ENCODE assay signal across 14 mouse cellular contexts in the genomic region with DNA sequence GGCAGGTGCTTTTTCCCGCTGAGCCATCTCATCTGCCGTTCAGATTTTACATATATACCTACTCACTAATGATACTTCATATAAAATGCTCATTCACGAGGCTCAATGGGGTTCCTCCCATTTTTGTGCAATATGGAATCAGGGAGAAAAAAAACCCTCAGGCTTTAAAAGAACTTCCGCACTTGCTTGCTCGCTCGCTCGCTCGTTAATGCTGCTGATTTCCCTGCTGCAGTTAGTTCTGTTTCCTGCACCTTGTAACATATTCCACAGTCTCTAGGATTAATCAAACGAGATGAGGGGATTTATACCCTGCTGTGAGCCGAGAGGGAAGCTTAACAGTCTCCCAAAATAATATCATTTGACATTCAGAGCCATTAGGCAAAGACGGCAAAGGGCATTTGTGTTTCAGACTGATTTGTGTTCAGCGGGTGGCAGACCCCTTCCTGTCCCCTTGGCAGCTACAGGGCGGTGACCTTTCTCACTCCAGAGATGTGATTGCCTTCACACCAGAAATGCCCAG.
DNase-seq lines count a peak whose midpoint lies in the region; ATAC-seq lines count a peak whose summit lies in the region.
"Had no signal": no experiment of that assay in that cellular context is flagged by ENCODE, and none has a peak within 500 bp of the region (broad histone marks: within the 10 kb centered on the region; RNA-seq: fewer than 3 reads in every experiment).

No protein-coding gene starts in this region.

- H3K4me3 ChIP-seq in heart, embryonic 13.5 days, result no peak overlapping the region
- H3K4me3 ChIP-seq in forebrain, embryonic 10.5 days, result peak overlapping the region; percentile 33
- H3K4me3 ChIP-seq in hindbrain, embryonic 15.5 days, result no peak overlapping the region
- 0 out of 2 replicates have a peak overlapping the region, but pooled peaks have one; percentile 9 for H3K4me3 ChIP-seq in midbrain, embryonic 13.5 days (replicated peaks)
- H3K4me3 ChIP-seq: heart, embryonic 15.5 days; liver, embryonic 12.5 days had no signal

- H3K4me1 ChIP-seq in heart, embryonic 13.5 days, result peaks cover 31% of the 10 kb centered on the region
- H3K4me1 ChIP-seq in forebrain, embryonic 10.5 days, result peaks cover 27% of the 10 kb centered on the region
- H3K4me1 ChIP-seq in hindbrain, embryonic 15.5 days (replicated peaks), result peaks cover 21% of the 10 kb centered on the region
- H3K4me1 ChIP-seq in midbrain, embryonic 13.5 days (replicated peaks), result peaks cover 23% of the 10 kb centered on the region
- H3K4me1 ChIP-seq: liver, embryonic 12.5 days had no signal

- no peak for ATAC-seq in heart, embryonic 13.5 days (ENCODE audit: extremely low read depth, insufficient number of reproducible peaks, low FRiP score, low TSS enrichment)
- ATAC-seq in hindbrain, embryonic 15.5 days (ENCODE audit: low FRiP score, low read depth), result 0 out of 2 replicates have a peak, but pooled peaks have one; percentile 28
- ATAC-seq in midbrain, embryonic 13.5 days, result no peak
- ATAC-seq: liver, embryonic 12.5 days had no signal

- H3K27me3 ChIP-seq in heart, embryonic 13.5 days (replicated peaks), result no peaks in the 10 kb centered on the region
- no peaks in the 10 kb centered on the region for H3K27me3 ChIP-seq in forebrain, embryonic 10.5 days (ENCODE audit: poor library complexity, severe bottlenecking)
- no peaks in the 10 kb centered on the region for H3K27me3 ChIP-seq in hindbrain, embryonic 15.5 days
- H3K27me3 ChIP-seq in midbrain, embryonic 13.5 days, result no peaks in the 10 kb centered on the region; the same call in 1 of the 2 replicates
- H3K27me3 ChIP-seq: heart, embryonic 15.5 days; liver, embryonic 12.5 days had no signal

- intact Hi-C loops in heart, postnatal 36 days (cut with DNase I), result no loop called here

- H3K4me2 ChIP-seq in heart, embryonic 13.5 days, result no peak overlapping the region
- H3K4me2 ChIP-seq in hindbrain, embryonic 15.5 days, result peak overlapping the region; percentile 7; the same call in 1 of the 2 replicates
- H3K4me2 ChIP-seq in midbrain, embryonic 13.5 days (replicated peaks), result peak overlapping the region; percentile 40
- H3K4me2 ChIP-seq: heart, embryonic 15.5 days; liver, embryonic 12.5 days had no signal

- DNase-seq in heart, postnatal 36 days, result no peak
- DNase-seq in forebrain, embryonic 10.5 days (ENCODE audit: extremely low spot score, low spot score), result peak; percentile 26
- DNase-seq in gastrocnemius, postnatal 10 days, result no peak
- no peak for DNase-seq in Muller cell, postnatal 12 days (ENCODE audit: inconsistent ontology term)
- DNase-seq in frontal cortex, postnatal 25 days (ENCODE audit: low spot score in 2 of 2), result no peak
- DNase-seq: cerebellum, postnatal 36 days; gastrocnemius, postnatal 25 days; kidney, adult 2 months; layer of hippocampus, postnatal 36 days had no signal

- H3K9me3 ChIP-seq in heart, embryonic 13.5 days, result no peaks in the 10 kb centered on the region
- H3K9me3 ChIP-seq in forebrain, embryonic 10.5 days, result no peaks in the 10 kb centered on the region
- H3K9me3 ChIP-seq in hindbrain, embryonic 15.5 days, result no peaks in the 10 kb centered on the region
- no peaks in the 10 kb centered on the region for H3K9me3 ChIP-seq in midbrain, embryonic 13.5 days
- H3K9me3 ChIP-seq: heart, embryonic 15.5 days had no signal

- H3K36me3 ChIP-seq in heart, embryonic 13.5 days, result no peaks in the 10 kb centered on the region
- H3K36me3 ChIP-seq in forebrain, embryonic 10.5 days (replicated peaks), result no peaks in the 10 kb centered on the region
- no peaks in the 10 kb centered on the region for H3K36me3 ChIP-seq in hindbrain, embryonic 15.5 days
- H3K36me3 ChIP-seq in midbrain, embryonic 13.5 days, result no peaks in the 10 kb centered on the region
- H3K36me3 ChIP-seq: heart, embryonic 15.5 days; liver, embryonic 12.5 days had no signal

- no peak overlapping the region for H3K9ac ChIP-seq in heart, embryonic 13.5 days
- H3K9ac ChIP-seq in hindbrain, embryonic 15.5 days, result 0 out of 2 replicates have a peak overlapping the region, but pooled peaks have one; percentile 10
- H3K9ac ChIP-seq in midbrain, embryonic 13.5 days (replicated peaks), result peak overlapping the region; percentile 23; the same call in 1 of the 2 replicates
- H3K9ac ChIP-seq: heart, embryonic 15.5 days; liver, embryonic 12.5 days had no signal

- 0 out of 2 replicates have a peak overlapping the region, but pooled peaks have one; percentile 12 for H3K27ac ChIP-seq in heart, embryonic 13.5 days (replicated peaks)
- H3K27ac ChIP-seq in forebrain, embryonic 10.5 days, result 0 out of 2 replicates have a peak overlapping the region, but pooled peaks have one; percentile 3
- H3K27ac ChIP-seq in hindbrain, embryonic 15.5 days (replicated peaks), result peak overlapping the region; percentile 52
- peak overlapping the region; percentile 64 for H3K27ac ChIP-seq in midbrain, embryonic 13.5 days
- H3K27ac ChIP-seq: heart, embryonic 15.5 days; liver, embryonic 12.5 days had no signal

- WGBS in heart, embryonic 13.5 days, result 57% methylated on average over 13 of the region's 13 CpGs
- WGBS in forebrain, embryonic 10.5 days, result 27% methylated on average over 13 of the region's 13 CpGs
- 27% methylated on average over 13 of the region's 13 CpGs for WGBS in hindbrain, embryonic 15.5 days
- 22% methylated on average over 13 of the region's 13 CpGs for WGBS in midbrain, embryonic 13.5 days

Comparison
In these comparisons a context has a peak if more than half of its experiments do, and no peak if none do; other contexts are left out.
1. H3K27ac ChIP-seq: peak in every context shown above with its lines; median percentile 64 in midbrain, embryonic 13.5 days; 52 in hindbrain, embryonic 15.5 days; 12 in heart, embryonic 13.5 days; 3 in forebrain, embryonic 10.5 days.
2. H3K4me3 ChIP-seq: peak in forebrain, embryonic 10.5 days (single experiment) and midbrain, embryonic 13.5 days (single experiment); none in heart, embryonic 13.5 days (single experiment) and hindbrain, embryonic 15.5 days (single experiment).